Mouse (Mus musculus) heart, adult 2 months (tissue): Measurements from ENCODE around the gene Pid1.

Experiments used
- CTCF ChIP-seq: fragments of 200-600 bp; IDR thresholded peaks from 2 replicates; pipeline ENCODE4 v1.8.1; 2022; ENCODE audit warnings: antibody characterized with exemption, mild to moderate bottlenecking, moderate library complexity
- POLR2A ChIP-seq: fragments of 200-500 bp; IDR thresholded peaks from 2 replicates; pipeline ENCODE4 v1.6.1; 2011; ENCODE audit warnings: mild to moderate bottlenecking, low read depth, low read length, control low read depth; ENCODE audit not compliant: insufficient read depth

- TF ChIP-seq CTCF: no peak
- no peak for TF ChIP-seq POLR2A
Observed at GRCm38 (mm10) chr1:84302788-84303187, 61.2 kb downstream of the Pid1 start.
